Mouse (Mus musculus): ENCODE measurements around the gene Ap5m1.

- TF ChIP-seq CTCF (IDR thresholded peaks at IDR 0.05; ENCODE audit: low read depth, low read length) (no peak), POLR2A (IDR thresholded peaks at IDR 0.05; ENCODE audit: borderline replicate concordance, low read depth, low read length) (no peak)
Observed at GRCm38 (mm10) chr14:49019765-49020164, 46.1 kb upstream of the Ap5m1 start.

All from bone marrow macrophage, adult 2 months (primary cell).